Mouse (Mus musculus): ENCODE measurements at regions not wholly inside any gene's neighbourhood (a gene's known extent, or its start where the extent isn't known, plus 50 kb on each side); places are given as distances from the start of the nearest gene placed in this dataset.

GRCm38 (mm10) chr4:137160526-137160925 is 111.9 kb upstream of the Zbtb40 start:
- DNase-seq (ENCODE audit: low spot score) = peak; percentile 63

GRCm38 (mm10) chr4:137158201-137158600 is 109.6 kb upstream of the Zbtb40 start:
- no peak for DNase-seq (ENCODE audit: low spot score)

GRCm38 (mm10) chr4:137156441-137157105 is 108.0 kb upstream of the Zbtb40 start:
- no peak for DNase-seq (ENCODE audit: low spot score)

- no peak for DNase-seq (ENCODE audit: low spot score)
Measured at GRCm38 (mm10) chr4:137148756-137149155, 100.2 kb upstream of the Zbtb40 start.

GRCm38 (mm10) chr4:137147795-137148194 is 99.2 kb upstream of the Zbtb40 start:
- DNase-seq (ENCODE audit: low spot score) = no peak

GRCm38 (mm10) chr4:137146326-137146725 is 97.7 kb upstream of the Zbtb40 start:
- peak; percentile 55 for DNase-seq (ENCODE audit: low spot score)

GRCm38 (mm10) chr4:137142316-137142715 is 93.7 kb upstream of the Zbtb40 start:
- DNase-seq (ENCODE audit: low spot score) = no peak

GRCm38 (mm10) chr4:137139051-137139705 is 90.6 kb upstream of the Zbtb40 start:
- DNase-seq (ENCODE audit: low spot score) = peak; percentile 89

GRCm38 (mm10) chr4:137138127-137138526 is 89.5 kb upstream of the Zbtb40 start:
- DNase-seq (ENCODE audit: low spot score) = no peak

- DNase-seq (ENCODE audit: low spot score) = no peak
Measured at GRCm38 (mm10) chr4:137136313-137136712, 87.7 kb upstream of the Zbtb40 start.

- peak; percentile 63 for DNase-seq (ENCODE audit: low spot score)
Measured at GRCm38 (mm10) chr4:137135792-137136191, 87.2 kb upstream of the Zbtb40 start.

- DNase-seq (ENCODE audit: low spot score) = no peak
Measured at GRCm38 (mm10) chr4:137134553-137134952, 86.0 kb upstream of the Zbtb40 start.

GRCm38 (mm10) chr4:137133789-137134188 is 85.2 kb upstream of the Zbtb40 start:
- DNase-seq (ENCODE audit: low spot score) = no peak

GRCm38 (mm10) chr4:137130619-137131212 is 82.1 kb upstream of the Zbtb40 start:
- DNase-seq (ENCODE audit: low spot score) = peak; percentile 41

- no peak for DNase-seq (ENCODE audit: low spot score)
Measured at GRCm38 (mm10) chr4:137128152-137128551, 79.6 kb upstream of the Zbtb40 start.

GRCm38 (mm10) chr4:137121684-137122083 is 73.1 kb upstream of the Zbtb40 start:
- no peak for DNase-seq (ENCODE audit: low spot score)

GRCm38 (mm10) chr4:137120597-137120996 is 72.0 kb upstream of the Zbtb40 start:
- DNase-seq (ENCODE audit: low spot score) = no peak

GRCm38 (mm10) chr4:137118332-137118715 is 69.7 kb upstream of the Zbtb40 start:
- no peak for DNase-seq (ENCODE audit: low spot score)

GRCm38 (mm10) chr4:137117471-137118331 is 69.1 kb upstream of the Zbtb40 start:
- peak; percentile 74 for DNase-seq (ENCODE audit: low spot score)

- DNase-seq (ENCODE audit: low spot score) = no peak
Measured at GRCm38 (mm10) chr4:137115062-137115461, 66.5 kb upstream of the Zbtb40 start.

GRCm38 (mm10) chr4:137110276-137110675 is 61.7 kb upstream of the Zbtb40 start:
- no peak for DNase-seq (ENCODE audit: low spot score)

- no peak for DNase-seq (ENCODE audit: low spot score)
Measured at GRCm38 (mm10) chr4:137104447-137105044, 55.9 kb upstream of the Zbtb40 start.
